Mouse (Mus musculus) kidney, postnatal 25 days (tissue): ENCODE data around the gene Hist1h4i.

ENCODE experiments used
- DNase-seq, 2 experiments: peaks; one replicate each; pipeline ENCODE4 v3.0.0; 2021; ENCODE audit warnings: mixed read lengths in 2 of 2

Gene Hist1h4i

GRCm38 (mm10) chr13:22036149-22036956, 4.8 kb downstream of the Hist1h4i start:
- no peak for DNase-seq

GRCm38 (mm10) chr13:22035267-22036148, 5.7 kb downstream of the Hist1h4i start, which contains the start of the genes Hist1h2ah and Hist1h2bk:
Gene Hist1h2ah, minus strand, starts transcription at chr13:22035568.
Gene Hist1h2bk, plus strand, starts transcription at chr13:22035870.
- DNase-seq: peak; percentile 81 to 83

- DNase-seq: peak; percentile 38 to 43
Measured at GRCm38 (mm10) chr13:22034443-22035266, 6.5 kb downstream of the Hist1h4i start.

GRCm38 (mm10) chr13:22033741-22034442, 7.3 kb downstream of the Hist1h4i start:
- no peak for DNase-seq

GRCm38 (mm10) chr13:22030493-22030892, 10.7 kb downstream of the Hist1h4i start:
- DNase-seq: no peak

- DNase-seq: peak in 1 of 2 experiments; percentile 36
Measured at GRCm38 (mm10) chr13:22029928-22030327, 11.2 kb downstream of the Hist1h4i start.

GRCm38 (mm10) chr13:22028673-22029460, 12.3 kb downstream of the Hist1h4i start:
- peak; percentile 92 to 96 for DNase-seq

GRCm38 (mm10) chr13:22026058-22027031, 14.8 kb downstream of the Hist1h4i start:
- DNase-seq: peak; percentile 81 to 87

- peak; percentile 82 to 84 for DNase-seq
Measured at GRCm38 (mm10) chr13:22022241-22022640, 18.9 kb downstream of the Hist1h4i start.

- no peak for DNase-seq
Measured at GRCm38 (mm10) chr13:22021581-22021980, 19.6 kb downstream of the Hist1h4i start.

- DNase-seq: peak; percentile 59 to 68
Measured at GRCm38 (mm10) chr13:22020901-22021339, 20.2 kb downstream of the Hist1h4i start.

GRCm38 (mm10) chr13:22019934-22020835, 21.0 kb downstream of the Hist1h4i start:
- DNase-seq: no peak

GRCm38 (mm10) chr13:22015479-22016450, 25.4 kb downstream of the Hist1h4i start:
- peak; percentile 59 to 76 for DNase-seq

- no peak for DNase-seq
Measured at GRCm38 (mm10) chr13:22014411-22014845, 26.7 kb downstream of the Hist1h4i start.

- no peak for DNase-seq
Measured at GRCm38 (mm10) chr13:22013716-22014115, 27.4 kb downstream of the Hist1h4i start.

GRCm38 (mm10) chr13:22009642-22010041, 31.5 kb downstream of the Hist1h4i start, which contains the start of gene Prss16:
Gene Prss16, minus strand, starts transcription at chr13:22009742.
- DNase-seq: no peak

GRCm38 (mm10) chr13:22008707-22009106, 32.5 kb downstream of the Hist1h4i start:
- no peak for DNase-seq
